Mouse (Mus musculus): ENCODE results near the gene Rbm4b. TPM values are rescaled to one million over a fixed set of nuclear protein-coding genes. Genes with fewer than 3 reads are reported as not detected.

The Rbm4b gene
- total and polyA plus RNA-seq, 3 experiments, result 7.0 to 11.1 TPM; not detected in 1

DNA sequence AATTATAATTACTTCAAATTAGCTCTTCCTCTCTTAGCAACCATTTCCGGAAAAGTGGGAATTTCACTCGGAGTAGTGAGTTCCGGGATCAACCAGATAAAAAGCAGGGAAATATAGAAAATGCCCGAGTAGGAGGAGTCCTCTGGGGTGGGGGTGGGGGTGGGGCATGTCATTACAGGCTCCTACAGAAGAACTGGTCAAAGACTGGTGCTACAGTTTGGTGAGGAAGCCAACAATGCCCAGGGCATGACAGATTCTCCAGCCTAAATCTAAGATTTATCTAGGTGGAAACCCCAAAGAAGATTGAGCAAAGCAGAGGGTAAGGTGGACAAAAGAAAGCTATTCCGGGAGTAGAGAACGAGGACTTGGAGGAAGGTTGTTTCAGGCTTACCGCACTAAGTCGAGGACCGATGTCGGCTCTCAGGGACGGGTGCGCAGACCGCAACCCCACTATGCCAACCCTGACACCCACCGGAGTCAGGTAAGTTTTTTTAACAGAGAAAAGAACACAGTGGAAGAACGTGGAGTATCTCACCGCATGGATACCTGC lies 37.1 kb downstream of the Rbm4b start:
- H3K27ac ChIP-seq (ENCODE audit: control insufficient read depth, low read depth, low read length), result peak overlapping the region; percentile 89
- H3K4me3 ChIP-seq (ENCODE audit: control insufficient read depth in 1 of 2, insufficient read depth in 1 of 2, low read depth in 2 of 2, low read length in 2 of 2), result peak overlapping the region; percentile 87 to 98
- peak in 1 of 2 experiments; percentile 65; a peak in 1 of 4 replicates for TF ChIP-seq POLR2A (IDR thresholded peaks at IDR 0.05; ENCODE audit: control insufficient read depth in 1 of 2, insufficient read depth in 1 of 2, low read depth in 1 of 2, low read length in 2 of 2, poor library complexity in 1 of 2)
- no peak for TF ChIP-seq MAX (IDR thresholded peaks at IDR 0.05; ENCODE audit: low read length)
- DNase-seq (ENCODE audit: low read depth, low spot score), result no peak
- H3K9me3 ChIP-seq (replicated peaks; ENCODE audit: insufficient read depth, low read length), result no peaks in the 10 kb centered on the region
- no peaks in the 10 kb centered on the region for H3K27me3 ChIP-seq (ENCODE audit: control insufficient read depth in 1 of 2, insufficient read depth in 2 of 2, low read length in 2 of 2)
- H3K79me2 ChIP-seq (ENCODE audit: control insufficient read depth, insufficient read depth, low read length, poor library complexity), result peaks cover 71% of the 10 kb centered on the region
- H3K4me1 ChIP-seq (ENCODE audit: control insufficient read depth in 1 of 2, insufficient read depth in 2 of 2, low read length in 2 of 2), result peaks cover 22 to 39% of the 10 kb centered on the region in 2 experiments
- H3K9ac ChIP-seq (ENCODE audit: control insufficient read depth, low read depth, low read length, poor library complexity, severe bottlenecking), result peak overlapping the region; percentile 95
- peaks cover 33 to 76% of the 10 kb centered on the region in 2 experiments for H3K36me3 ChIP-seq (ENCODE audit: control insufficient read depth in 1 of 2, insufficient read depth in 2 of 2, low read length in 2 of 2)

DNA sequence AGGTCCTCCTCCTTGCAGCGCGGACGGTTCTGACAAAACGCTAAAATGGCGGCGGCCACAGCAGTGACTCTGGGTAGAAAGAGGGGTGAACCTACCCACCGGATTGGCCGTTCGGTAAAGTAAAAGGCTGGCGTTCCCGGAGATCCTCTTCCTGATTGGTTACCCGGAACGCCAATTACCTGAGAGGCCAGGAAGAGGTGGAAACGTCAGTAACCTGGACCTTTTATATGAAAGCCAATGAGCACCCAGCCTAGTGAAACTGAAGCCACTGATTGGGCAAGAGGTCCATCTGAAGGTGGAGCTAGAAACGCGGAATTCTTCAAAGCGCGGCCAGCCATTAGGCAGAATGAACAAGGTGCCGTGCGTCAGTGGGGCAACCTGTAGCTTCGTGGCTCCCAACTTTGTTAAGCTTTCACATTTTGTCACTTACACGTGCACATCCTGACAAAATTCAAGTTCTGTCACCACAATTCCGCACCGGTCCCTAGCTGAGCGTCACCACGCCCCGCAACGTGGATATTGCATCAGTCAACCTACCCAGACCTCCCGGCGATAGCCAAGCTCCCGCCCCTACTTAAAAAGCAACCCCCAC lies 37.6 kb downstream of the Rbm4b start, which contains the start of gene Rbm4:
Rbm4 (minus strand) TSS at position 71 of the 592 bp plus-strand sequence.
- Histone ChIP-seq H3K27me3 (ENCODE audit: control insufficient read depth in 1 of 2, insufficient read depth in 2 of 2, low read length in 2 of 2) (no peaks in the 10 kb centered on the region), H3K9ac (ENCODE audit: control insufficient read depth, low read depth, low read length, poor library complexity, severe bottlenecking) (peak within 1 kb of the TSS; percentile 95), H3K9me3 (replicated peaks; ENCODE audit: insufficient read depth, low read length) (no peaks in the 10 kb centered on the region), H3K27ac (ENCODE audit: control insufficient read depth, low read depth, low read length) (peak within 1 kb of the TSS; percentile 95), H3K4me1 (ENCODE audit: control insufficient read depth in 1 of 2, insufficient read depth in 2 of 2, low read length in 2 of 2) (peaks cover 22 to 39% of the 10 kb centered on the region in 2 experiments), H3K36me3 (ENCODE audit: control insufficient read depth in 1 of 2, insufficient read depth in 2 of 2, low read length in 2 of 2) (peaks cover 28 to 72% of the 10 kb centered on the region in 2 experiments), H3K79me2 (ENCODE audit: control insufficient read depth, insufficient read depth, low read length, poor library complexity) (peaks cover 71% of the 10 kb centered on the region), H3K4me3 (ENCODE audit: control insufficient read depth in 1 of 2, insufficient read depth in 1 of 2, low read depth in 2 of 2, low read length in 2 of 2) (peak within 1 kb of the TSS; percentile 87 to 98)
- peak; percentile 99 for DNase-seq (ENCODE audit: low read depth, low spot score)
- TF ChIP-seq GATA1 (IDR thresholded peaks at IDR 0.05; ENCODE audit: low read depth, low read length), result no peak
- peak; percentile 95 for TF ChIP-seq POLR2AphosphoS2 (IDR thresholded peaks at IDR 0.05; ENCODE audit: low read length)
- TF ChIP-seq JUND (IDR thresholded peaks at IDR 0.05; ENCODE audit: low read depth, low read length), result no peak
- TF ChIP-seq RAD21 (IDR thresholded peaks at IDR 0.05; ENCODE audit: low read depth, low read length), result no peak
- no peak for TF ChIP-seq UBTF (IDR thresholded peaks at IDR 0.05; ENCODE audit: borderline replicate concordance, insufficient read depth, low read depth, low read length)
- peak; percentile 68 for TF ChIP-seq SIN3A (IDR thresholded peaks at IDR 0.05; ENCODE audit: low read length)
- TF ChIP-seq MXI1 (IDR thresholded peaks at IDR 0.05; ENCODE audit: low read depth, low read length), result peak; percentile 93
- TF ChIP-seq MEF2A (IDR thresholded peaks at IDR 0.05; ENCODE audit: extremely low read depth, insufficient replicate concordance, low read depth, low read length, poor library complexity, severe bottlenecking), result no peak
- TF ChIP-seq CHD1 (IDR thresholded peaks at IDR 0.05; ENCODE audit: low read depth, low read length), result no peak
- TF ChIP-seq KAT2A (conservative IDR thresholded peaks at IDR 0.05; ENCODE audit: low read depth, low read length), result peak; percentile 43
- TF ChIP-seq ZKSCAN1 (IDR thresholded peaks at IDR 0.05; ENCODE audit: low read depth, low read length), result no peak
- no peak for TF ChIP-seq USF2 (IDR thresholded peaks at IDR 0.05; ENCODE audit: borderline replicate concordance in 1 of 2, insufficient read depth in 1 of 2, low read depth in 1 of 2, low read length in 2 of 2)
- no peak for TF ChIP-seq ZNF384 (IDR thresholded peaks at IDR 0.05; ENCODE audit: low read depth, low read length)
- peak; percentile 99 for TF ChIP-seq MYC (IDR thresholded peaks at IDR 0.05; ENCODE audit: low read depth, low read length)
- peak; percentile 86 for TF ChIP-seq ZMIZ1 (IDR thresholded peaks at IDR 0.05; ENCODE audit: low read depth, low read length)
- no peak for TF ChIP-seq TCF12 (IDR thresholded peaks at IDR 0.05; ENCODE audit: low read depth, low read length)
- TF ChIP-seq ELF1 (IDR thresholded peaks at IDR 0.05; ENCODE audit: low read depth, low read length), result peak; percentile 86
- TF ChIP-seq USF1 (IDR thresholded peaks at IDR 0.05; ENCODE audit: low read depth, low read length), result no peak; the same call in 1 of the 2 replicates
- TF ChIP-seq TBP (IDR thresholded peaks at IDR 0.05; ENCODE audit: low read depth, low read length), result peak; percentile 91
- peak; percentile 37 to 90; a peak in 3 of 4 replicates for TF ChIP-seq POLR2A (IDR thresholded peaks at IDR 0.05; ENCODE audit: control insufficient read depth in 1 of 2, insufficient read depth in 1 of 2, low read depth in 1 of 2, low read length in 2 of 2, poor library complexity in 1 of 2)
- TF ChIP-seq POLR2AphosphoS5 (IDR thresholded peaks at IDR 0.05; ENCODE audit: borderline replicate concordance, low read depth, low read length), result no peak
- TF ChIP-seq GABPA (IDR thresholded peaks at IDR 0.05; ENCODE audit: low read depth, low read length), result no peak
- no peak for TF ChIP-seq E2F4 (IDR thresholded peaks at IDR 0.05; ENCODE audit: borderline replicate concordance, low read depth, low read length)
- no peak for TF ChIP-seq MYB (IDR thresholded peaks at IDR 0.05; ENCODE audit: low read depth, low read length)
- TF ChIP-seq HCFC1 (IDR thresholded peaks at IDR 0.05; ENCODE audit: low read depth, low read length), result peak; percentile 81
- TF ChIP-seq ZC3H11A (IDR thresholded peaks at IDR 0.05; ENCODE audit: low read depth, low read length), result no peak
- TF ChIP-seq MAZ (IDR thresholded peaks at IDR 0.05; ENCODE audit: low read depth, low read length), result no peak
- peak; percentile 92 for TF ChIP-seq MAX (IDR thresholded peaks at IDR 0.05; ENCODE audit: low read length)
- TF ChIP-seq TAL1 (IDR thresholded peaks at IDR 0.05; ENCODE audit: low read length), result no peak
- no peak for TF ChIP-seq RCOR1 (IDR thresholded peaks at IDR 0.05; ENCODE audit: low read depth, low read length)
